Mouse (Mus musculus): ENCODE data around the gene Lrsam1.

DNA sequence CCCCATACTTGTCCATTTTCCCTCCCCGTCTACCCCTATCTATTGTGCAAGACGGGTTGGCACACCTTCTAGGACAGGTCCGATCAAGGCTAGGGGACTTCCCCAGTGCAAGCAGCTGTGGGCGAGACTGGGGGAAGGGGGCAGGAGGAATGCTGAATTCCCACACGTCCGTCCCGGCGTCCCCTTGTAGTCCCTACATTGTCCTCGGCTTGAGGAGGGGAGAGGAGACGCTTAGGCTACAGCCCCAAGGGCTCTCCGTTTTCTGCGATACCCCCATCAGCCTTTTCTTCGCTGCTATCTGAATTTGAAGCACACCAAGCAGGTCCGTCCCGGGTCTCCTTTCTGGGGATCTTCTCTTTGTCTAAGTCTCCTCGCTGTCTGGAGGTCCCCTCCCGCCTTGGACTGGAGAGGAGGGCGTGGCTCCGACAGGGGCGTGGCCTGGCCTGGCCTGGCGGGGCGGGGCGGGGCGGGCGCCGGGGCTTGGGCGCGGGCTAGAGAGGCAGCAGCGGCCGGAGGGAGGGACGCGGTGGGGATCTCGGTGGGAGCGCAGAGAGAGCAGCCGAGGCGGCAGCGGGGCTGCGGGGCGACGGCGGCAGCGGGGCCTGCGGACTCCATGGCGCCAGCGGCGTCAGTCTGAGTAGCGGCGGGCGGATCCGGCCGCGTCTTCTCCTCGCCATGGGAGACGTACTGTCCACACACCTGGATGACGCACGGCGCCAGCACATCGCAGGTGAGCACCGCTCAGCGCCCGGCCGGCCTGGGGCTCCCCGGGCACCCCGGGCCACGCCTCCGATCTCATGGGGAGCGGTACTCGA is 85.5 kb downstream of the Lrsam1 start, which contains the start of gene Fam129b:
- TF ChIP-seq GATA1 (IDR thresholded peaks at IDR 0.05; ENCODE audit: borderline replicate concordance, low read length) (no peak), FLI1 (IDR thresholded peaks at IDR 0.05; ENCODE audit: low read length) (no peak)
